Mouse (Mus musculus) E14TG2a.4 (cell line): ENCODE results near the gene Dapk1.

ENCODE experiments used
- H3K27me3 ChIP-seq: 2 replicates; pipeline ENCODE4 v1.6.1; 2014; ENCODE audit warnings: low read length, control low read depth; ENCODE audit not compliant: insufficient read depth
- H3K36me3 ChIP-seq: 2 replicates; pipeline ENCODE4 v1.6.1; 2014; ENCODE audit warnings: low read length, control low read depth; ENCODE audit not compliant: insufficient read depth
- H3K4me1 ChIP-seq: replicated peaks from 2 replicates; pipeline ENCODE4 v1.6.1; 2014; ENCODE audit warnings: low read depth, low read length, control low read depth
- H3K4me3 ChIP-seq: replicated peaks from 2 replicates; pipeline ENCODE4 v1.5.1; 2014; ENCODE audit warnings: mild to moderate bottlenecking, low read length
- H3K9me3 ChIP-seq: 2 replicates; pipeline ENCODE4 v1.6.1; 2014; ENCODE audit warnings: low read length, control low read depth
- CTCF ChIP-seq: conservative IDR thresholded peaks from 2 replicates; pipeline ENCODE4 v1.5.1; 2014; ENCODE audit warnings: low read length
- NANOG ChIP-seq: IDR thresholded peaks from 2 replicates; pipeline ENCODE4 v1.6.1; 2014; ENCODE audit warnings: borderline replicate concordance, low read length, mixed read lengths
- POU5F1 ChIP-seq: IDR thresholded peaks from 2 replicates; pipeline ENCODE4 v1.6.1; 2014; ENCODE audit warnings: low read length, borderline replicate concordance

The Dapk1 gene

DNA sequence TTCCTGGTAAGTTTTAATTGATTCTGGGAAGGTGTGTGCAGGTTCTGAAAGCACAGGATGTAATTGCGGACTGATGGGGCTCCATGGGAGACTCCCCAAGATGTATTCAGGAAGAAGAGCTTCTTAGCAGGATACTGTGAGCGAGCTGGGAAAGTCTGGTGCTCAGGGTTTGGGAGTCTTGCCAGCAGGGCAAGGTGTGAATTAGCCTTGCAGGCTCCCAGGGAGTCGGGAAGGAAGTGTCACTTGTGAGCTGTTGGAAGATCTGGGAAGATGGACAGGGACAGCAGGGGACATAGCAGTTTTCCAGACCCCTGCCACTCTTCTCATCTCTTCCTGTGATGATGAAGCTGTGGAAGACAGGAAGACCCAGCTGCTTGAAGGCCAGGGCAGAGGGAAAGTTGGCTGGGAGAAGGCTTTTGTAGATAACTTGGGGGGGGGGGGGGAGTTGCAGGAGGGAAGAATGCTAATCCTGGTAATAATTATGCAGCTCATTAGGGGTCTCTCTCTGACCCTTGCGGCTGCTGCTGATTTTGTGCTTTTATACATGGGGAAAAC is 19.7 kb downstream of the Dapk1 start:
- H3K27me3 ChIP-seq, result peaks cover 24% of the 10 kb centered on the region
- H3K4me1 ChIP-seq, result peaks cover 62% of the 10 kb centered on the region
- TF ChIP-seq POU5F1, result no peak
- no peak for TF ChIP-seq NANOG
- TF ChIP-seq CTCF, result no peak
- peaks cover 10% of the 10 kb centered on the region; the same call in 1 of the 2 replicates for H3K9me3 ChIP-seq
- no peaks in the 10 kb centered on the region for H3K36me3 ChIP-seq
- H3K4me3 ChIP-seq, result no peak overlapping the region

DNA sequence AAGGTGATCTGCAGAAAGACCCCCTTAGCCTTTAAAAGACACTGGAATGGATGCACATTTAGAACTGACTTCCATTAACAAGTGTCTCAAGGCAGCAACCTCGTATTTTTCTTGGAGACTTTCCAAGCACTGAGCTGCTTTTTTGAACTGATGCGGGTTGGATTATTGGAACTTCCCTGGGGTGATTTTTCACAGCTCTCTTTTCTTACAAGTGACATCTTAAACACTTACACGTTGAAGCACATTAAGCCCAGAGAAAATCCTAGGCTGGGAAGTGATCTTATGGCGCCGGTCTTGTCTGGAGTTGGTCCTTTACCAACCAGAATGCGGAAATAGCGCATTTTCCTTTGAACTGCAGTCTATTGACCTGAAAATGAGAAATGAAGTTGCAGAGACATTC is 23.8 kb downstream of the Dapk1 start:
- peaks cover 54% of the 10 kb centered on the region for H3K4me1 ChIP-seq
- peaks cover 16% of the 10 kb centered on the region for H3K27me3 ChIP-seq
- TF ChIP-seq POU5F1, result no peak
- no peak for TF ChIP-seq NANOG
- no peak for TF ChIP-seq CTCF
- H3K36me3 ChIP-seq, result no peaks in the 10 kb centered on the region
- peaks cover 10% of the 10 kb centered on the region; the same call in 1 of the 2 replicates for H3K9me3 ChIP-seq
- no peak overlapping the region for H3K4me3 ChIP-seq

DNA sequence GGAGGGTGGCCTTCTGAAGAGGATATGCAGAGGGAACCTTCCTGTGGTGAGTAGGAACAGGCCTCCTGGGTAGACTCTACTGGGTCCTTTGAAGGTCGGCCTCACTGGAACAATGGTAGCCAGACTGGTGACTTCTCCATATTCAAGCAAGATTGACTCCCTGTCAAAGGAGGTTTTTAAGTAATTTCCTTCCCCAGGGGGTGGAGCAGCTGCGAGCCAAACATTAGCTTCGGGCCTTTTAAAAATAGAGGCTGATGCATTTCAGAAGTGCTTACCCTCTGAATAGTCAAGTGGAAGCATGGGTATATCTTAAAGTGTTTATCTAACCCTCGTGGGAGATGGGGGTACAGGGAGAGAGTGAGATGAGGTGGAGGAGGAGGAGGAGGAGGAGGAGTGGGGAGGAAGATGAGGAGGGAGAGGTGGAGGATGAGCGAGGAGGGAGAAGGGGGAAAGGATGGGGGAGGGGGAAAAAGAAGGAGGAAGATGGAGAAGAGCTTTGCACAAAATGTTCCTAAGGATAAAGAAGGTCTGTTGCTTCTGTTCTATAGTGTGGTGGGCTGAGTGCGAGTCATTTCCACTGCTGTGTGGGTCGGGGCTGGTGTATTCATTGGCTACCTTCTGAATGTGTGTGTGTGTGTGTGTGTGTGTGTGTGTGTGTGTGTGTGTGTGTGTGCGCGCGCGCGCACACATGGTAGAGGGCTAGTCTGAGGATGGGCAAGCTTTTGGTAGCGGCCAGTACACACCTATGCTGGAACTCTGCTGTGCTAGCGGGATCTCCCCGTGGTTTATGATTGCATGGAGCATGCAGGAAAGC is 26.3 kb downstream of the Dapk1 start:
- TF ChIP-seq NANOG (peak; percentile 69), POU5F1 (no peak; the same call in 1 of the 2 replicates), CTCF (no peak)
- Histone ChIP-seq H3K4me1 (peaks cover 43% of the 10 kb centered on the region), H3K36me3 (no peaks in the 10 kb centered on the region), H3K4me3 (peak overlapping the region; percentile 37; the same call in 1 of the 2 replicates), H3K9me3 (peaks cover 5% of the 10 kb centered on the region; the same call in 1 of the 2 replicates), H3K27me3 (peaks cover 12% of the 10 kb centered on the region)

DNA sequence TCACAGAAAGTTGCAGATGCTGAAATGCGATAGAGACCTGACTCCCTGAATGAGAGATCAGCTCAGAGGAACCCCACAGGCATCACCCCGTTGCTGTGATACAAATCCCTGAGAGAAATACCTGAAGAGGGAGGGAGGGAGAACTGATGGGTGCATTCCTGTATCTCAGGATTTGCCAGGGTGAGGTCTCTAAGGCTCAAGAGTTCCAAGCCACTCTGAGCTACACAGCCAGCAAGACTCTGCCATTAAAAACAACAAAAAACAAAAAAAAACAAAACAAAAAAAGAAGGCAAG is 26.9 kb downstream of the Dapk1 start:
- peaks cover 5% of the 10 kb centered on the region; the same call in 1 of the 2 replicates for H3K9me3 ChIP-seq
- no peak for TF ChIP-seq CTCF
- TF ChIP-seq NANOG, result no peak
- no peak for TF ChIP-seq POU5F1
- H3K36me3 ChIP-seq, result no peaks in the 10 kb centered on the region
- H3K4me1 ChIP-seq, result peaks cover 43% of the 10 kb centered on the region
- H3K4me3 ChIP-seq, result peak overlapping the region; percentile 37; the same call in 1 of the 2 replicates
- peaks cover 12% of the 10 kb centered on the region for H3K27me3 ChIP-seq

DNA sequence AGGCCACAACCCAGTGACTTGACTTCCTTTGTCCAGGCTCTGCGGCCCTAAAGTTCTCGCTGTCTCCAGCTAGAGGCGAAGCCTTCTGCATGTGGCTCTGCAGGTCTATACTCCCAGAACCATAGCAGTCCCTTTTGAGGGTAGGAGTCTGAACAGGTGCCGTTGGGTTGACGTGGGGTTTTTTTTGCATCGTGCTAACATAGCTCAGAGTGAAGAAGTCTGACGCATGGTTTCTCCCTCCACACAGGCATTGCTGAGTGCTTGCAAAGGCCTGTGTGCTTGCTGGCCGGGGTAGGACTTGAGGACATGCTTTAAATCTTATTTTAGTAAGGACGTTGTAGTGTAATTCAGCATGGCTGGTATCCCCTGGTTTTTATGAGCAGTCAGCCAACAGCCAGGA is 27.7 kb downstream of the Dapk1 start:
- H3K9me3 ChIP-seq, result no peaks in the 10 kb centered on the region
- H3K4me3 ChIP-seq, result no peak overlapping the region
- peaks cover 47% of the 10 kb centered on the region for H3K4me1 ChIP-seq
- H3K27me3 ChIP-seq, result peaks cover 12% of the 10 kb centered on the region
- H3K36me3 ChIP-seq, result no peaks in the 10 kb centered on the region
- TF ChIP-seq POU5F1 (no peak), CTCF (no peak)

DNA sequence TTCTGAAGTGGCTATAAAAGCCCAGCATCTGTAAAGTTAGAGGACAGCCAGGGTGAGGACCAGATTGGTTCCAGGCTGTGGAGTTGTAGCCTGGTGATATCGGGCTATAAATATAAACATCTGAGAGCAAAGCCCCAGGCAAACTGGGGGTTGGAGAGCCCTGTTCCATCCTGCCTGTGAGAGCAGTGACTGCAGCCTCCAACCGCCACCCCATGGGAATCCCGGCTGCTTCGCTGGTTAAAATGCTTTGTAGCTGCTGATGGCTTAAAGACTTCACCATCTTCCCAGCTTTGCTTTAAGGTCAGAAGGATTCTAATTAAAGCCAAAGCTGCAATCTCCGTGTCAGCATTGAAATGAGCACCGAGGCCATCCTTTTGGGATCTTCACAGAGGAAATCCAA is 32.2 kb downstream of the Dapk1 start:
- H3K4me1 ChIP-seq, result peaks cover 18% of the 10 kb centered on the region
- H3K4me3 ChIP-seq, result no peak overlapping the region
- H3K36me3 ChIP-seq, result no peaks in the 10 kb centered on the region
- H3K27me3 ChIP-seq, result no peaks in the 10 kb centered on the region
- TF ChIP-seq CTCF (no peak), POU5F1 (no peak), NANOG (no peak)
- H3K9me3 ChIP-seq, result no peaks in the 10 kb centered on the region

DNA sequence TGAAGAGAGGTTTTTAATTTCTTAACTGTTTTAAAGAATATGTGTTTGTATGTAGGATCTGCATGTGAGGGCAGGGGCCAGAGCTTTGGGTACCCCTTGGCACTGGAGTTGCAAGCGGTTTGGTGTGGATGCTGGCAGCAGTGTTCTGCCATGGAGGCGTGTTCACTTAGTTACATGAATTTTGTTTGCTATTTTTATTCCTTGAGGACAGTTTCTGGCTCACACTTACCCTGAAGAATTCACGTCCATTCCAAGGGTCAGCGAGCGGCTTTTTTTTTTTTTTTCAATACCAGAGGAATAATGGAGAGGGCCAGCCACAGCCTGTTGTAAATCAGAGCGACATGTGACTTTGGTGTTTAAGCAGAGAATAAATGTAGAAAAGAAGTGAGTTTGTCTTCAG is 33.9 kb downstream of the Dapk1 start:
- Histone ChIP-seq H3K36me3 (no peaks in the 10 kb centered on the region), H3K4me3 (no peak overlapping the region), H3K9me3 (no peaks in the 10 kb centered on the region), H3K4me1 (peaks cover 9% of the 10 kb centered on the region; the same call in 1 of the 2 replicates), H3K27me3 (no peaks in the 10 kb centered on the region)
- no peak for TF ChIP-seq POU5F1
- no peak for TF ChIP-seq NANOG
- no peak for TF ChIP-seq CTCF

DNA sequence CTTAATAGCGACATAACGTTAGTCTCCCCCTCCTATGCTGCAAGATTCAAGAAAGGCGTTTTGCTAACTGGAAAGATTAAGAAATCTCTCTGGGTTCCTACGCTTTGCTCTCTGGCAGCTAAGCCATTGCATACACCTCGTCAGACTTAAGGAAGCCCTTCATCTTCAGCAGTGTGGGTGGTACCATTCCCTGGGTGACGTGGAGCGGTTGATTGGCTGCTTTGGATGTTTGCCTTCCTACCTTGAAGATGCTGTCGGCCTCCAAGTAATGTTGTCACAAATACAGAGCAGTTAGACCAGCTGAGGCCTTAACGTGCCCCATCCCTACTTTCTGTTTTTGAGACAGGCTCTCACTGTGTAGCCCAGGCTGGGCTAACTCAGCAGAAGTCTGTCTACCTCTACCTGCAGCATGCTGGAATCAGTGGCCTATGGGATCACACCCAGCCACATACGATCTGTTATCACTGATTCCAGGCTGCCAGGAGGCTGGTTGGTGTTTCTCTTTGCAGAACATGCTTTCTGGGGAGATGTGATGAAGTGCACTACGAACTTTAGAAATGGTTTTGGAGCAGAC is 37.8 kb downstream of the Dapk1 start:
- no peaks in the 10 kb centered on the region for H3K9me3 ChIP-seq
- peaks cover 5% of the 10 kb centered on the region; the same call in 1 of the 2 replicates for H3K4me1 ChIP-seq
- no peaks in the 10 kb centered on the region for H3K27me3 ChIP-seq
- H3K4me3 ChIP-seq, result no peak overlapping the region
- no peaks in the 10 kb centered on the region for H3K36me3 ChIP-seq
- TF ChIP-seq NANOG (no peak), POU5F1 (no peak), CTCF (no peak)

DNA sequence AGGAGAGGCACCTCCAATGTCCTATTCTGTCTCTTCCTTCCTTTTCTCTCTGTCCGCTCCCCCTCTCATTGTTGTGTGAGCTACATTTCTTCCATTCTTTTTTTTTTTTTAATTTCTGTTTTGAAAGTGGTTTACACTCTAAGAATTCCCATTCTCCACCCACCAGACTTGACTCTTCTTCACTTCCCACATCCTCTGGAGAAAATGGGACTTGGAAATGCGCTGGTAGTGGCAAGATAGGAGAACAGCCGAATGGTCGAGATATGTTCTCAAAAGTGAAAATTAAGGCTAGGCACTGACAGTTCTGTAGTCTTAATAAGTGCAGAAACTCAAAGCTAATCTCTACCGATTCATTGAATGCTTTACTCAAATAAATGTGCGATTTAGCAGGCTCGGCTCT is 38.7 kb downstream of the Dapk1 start:
- Histone ChIP-seq H3K4me1 (peaks cover 5% of the 10 kb centered on the region; the same call in 1 of the 2 replicates), H3K4me3 (no peak overlapping the region), H3K36me3 (no peaks in the 10 kb centered on the region), H3K9me3 (no peaks in the 10 kb centered on the region), H3K27me3 (no peaks in the 10 kb centered on the region)
- TF ChIP-seq NANOG, result no peak
- TF ChIP-seq CTCF, result no peak
- no peak for TF ChIP-seq POU5F1
